Mouse (Mus musculus) hindbrain, embryonic 11.5 days (tissue): ENCODE results near the gene Kcnip4. TPM values are rescaled to one million over a fixed set of nuclear protein-coding genes. Genes with fewer than 3 reads are reported as not detected.

Experiments
- ATAC-seq: fragments of 200-750 bp; cut with Nextera tagmentation; 2 replicates; pipeline ENCODE4 v1.8.0; 2017; ENCODE audit warnings: mild to moderate bottlenecking, moderate TSS enrichment, moderate library complexity; ENCODE audit not compliant: low FRiP score
- DNase-seq: peaks from one replicate; pipeline ENCODE4 v3.0.0-alpha.2; 2015; ENCODE audit warnings: low spot score
- H3K27ac ChIP-seq: fragments of 300-500 bp; sonication (generic); 2 replicates; pipeline ENCODE4 v1.5.1; 2014; ENCODE audit warnings: mild to moderate bottlenecking, low read depth, low read length
- H3K27me3 ChIP-seq: fragments of 300-500 bp; sonication (generic); 2 replicates; pipeline ENCODE4 v1.6.1; 2014; ENCODE audit warnings: mild to moderate bottlenecking, low read length, moderate library complexity, mixed read lengths; ENCODE audit not compliant: control insufficient read depth, insufficient read depth
- H3K36me3 ChIP-seq: fragments of 300-500 bp; sonication (generic); 2 replicates; pipeline ENCODE4 v1.6.1; 2014; ENCODE audit warnings: mild to moderate bottlenecking, low read length, moderate library complexity, mixed read lengths; ENCODE audit not compliant: control insufficient read depth, insufficient read depth
- H3K4me1 ChIP-seq: fragments of 300-500 bp; sonication (generic); replicated peaks from 2 replicates; pipeline ENCODE4 v1.6.1; 2014; ENCODE audit warnings: low read length, mixed read lengths; ENCODE audit not compliant: control insufficient read depth, insufficient read depth
- H3K4me2 ChIP-seq: fragments of 300-500 bp; sonication (generic); replicated peaks from 2 replicates; pipeline ENCODE4 v1.6.1; 2014; ENCODE audit warnings: mild to moderate bottlenecking, low read depth, low read length
- H3K4me3 ChIP-seq: fragments of 300-500 bp; sonication (generic); 2 replicates; pipeline ENCODE4 v1.5.1; 2014; ENCODE audit warnings: low read depth, low read length
- H3K9ac ChIP-seq: fragments of 300-500 bp; sonication (generic); 2 replicates; pipeline ENCODE4 v1.6.1; 2014; ENCODE audit warnings: low read depth, low read length
- H3K9me3 ChIP-seq: fragments of 300-500 bp; sonication (generic); 2 replicates; pipeline ENCODE4 v1.6.1; 2016; ENCODE audit warnings: low read length; ENCODE audit not compliant: control insufficient read depth
- WGBS: fragments of 180-500 bp; shearing (Covaris S2); extraction: QIAGEN DNeasy Blood & Tissue Kit; methylation state at CpG from one replicate; pipeline ENCODE4 v1.1.7; 2014; 5-methylcytosine and 5-hydroxymethylcytosine counted together
- polyA plus RNA-seq: library from polyadenylated mRNA; unstranded; fragments of >200 nt; fragmentation: Nextera tagmentation; extraction: Ambion mirVana; gene quantifications from 2 replicates; pipeline ENCODE4 v1.2.1, GENCODE M21; 2014

Kcnip4 gene
- polyA plus RNA-seq, 1 experiment from 2014 or later = 4.2 TPM

- Histone ChIP-seq H3K27ac (no peak overlapping the region), H3K4me3 (no peak overlapping the region), H3K27me3 (no peaks in the 10 kb centered on the region), H3K4me1 (no peaks in the 10 kb centered on the region), H3K9me3 (no peaks in the 10 kb centered on the region), H3K36me3 (no peaks in the 10 kb centered on the region), H3K4me2 (no peak overlapping the region), H3K9ac (no peak overlapping the region)
- WGBS = 81% methylated on average over 3 of the region's 3 CpGs
- DNase-seq (no peak), ATAC-seq (no peak)
These were observed 267.9 kb downstream of the Kcnip4 start for GRCm38 (mm10) chr5:49256850-49257249.

- H3K27ac ChIP-seq = no peak overlapping the region
- no peaks in the 10 kb centered on the region for H3K36me3 ChIP-seq
- 84% methylated on average over 4 of the region's 4 CpGs for WGBS
- H3K4me2 ChIP-seq = no peak overlapping the region
- no peak for ATAC-seq
- H3K4me3 ChIP-seq = no peak overlapping the region
- no peaks in the 10 kb centered on the region for H3K9me3 ChIP-seq
- H3K9ac ChIP-seq = no peak overlapping the region
- no peaks in the 10 kb centered on the region for H3K27me3 ChIP-seq
- no peaks in the 10 kb centered on the region for H3K4me1 ChIP-seq
- no peak for DNase-seq
These were observed 268.7 kb downstream of the Kcnip4 start for GRCm38 (mm10) chr5:49255983-49256382.

GRCm38 (mm10) chr5:49247081-49247480, 277.6 kb downstream of the Kcnip4 start:
- Histone ChIP-seq H3K27me3 (no peaks in the 10 kb centered on the region), H3K27ac (no peak overlapping the region), H3K4me2 (no peak overlapping the region), H3K4me1 (no peaks in the 10 kb centered on the region), H3K4me3 (no peak overlapping the region), H3K36me3 (no peaks in the 10 kb centered on the region), H3K9ac (no peak overlapping the region), H3K9me3 (no peaks in the 10 kb centered on the region)
- WGBS = 83% methylated on average over 2 of the region's 2 CpGs
- ATAC-seq (no peak), DNase-seq (no peak)

- no peak overlapping the region for H3K9ac ChIP-seq
- no peaks in the 10 kb centered on the region for H3K36me3 ChIP-seq
- H3K9me3 ChIP-seq = no peaks in the 10 kb centered on the region
- H3K27me3 ChIP-seq = no peaks in the 10 kb centered on the region
- no peaks in the 10 kb centered on the region for H3K4me1 ChIP-seq
- H3K4me2 ChIP-seq = no peak overlapping the region
- no peak for ATAC-seq
- no peak overlapping the region for H3K27ac ChIP-seq
- no peak overlapping the region for H3K4me3 ChIP-seq
- WGBS = 85% methylated on average over 4 of the region's 4 CpGs
- DNase-seq = no peak
These were observed 280.3 kb downstream of the Kcnip4 start for GRCm38 (mm10) chr5:49244414-49244813.

GRCm38 (mm10) chr5:49241708-49242107, 283.0 kb downstream of the Kcnip4 start:
- Histone ChIP-seq H3K27ac (no peak overlapping the region), H3K4me3 (no peak overlapping the region), H3K36me3 (no peaks in the 10 kb centered on the region), H3K9ac (no peak overlapping the region), H3K27me3 (no peaks in the 10 kb centered on the region), H3K9me3 (no peaks in the 10 kb centered on the region), H3K4me1 (no peaks in the 10 kb centered on the region), H3K4me2 (no peak overlapping the region)
- 94% methylated on average over 6 of the region's 6 CpGs for WGBS
- no peak for DNase-seq
- ATAC-seq = no peak

GRCm38 (mm10) chr5:49201164-49201756, 323.4 kb downstream of the Kcnip4 start:
- Histone ChIP-seq H3K4me3 (no peak overlapping the region), H3K27ac (no peak overlapping the region), H3K4me1 (no peaks in the 10 kb centered on the region), H3K9ac (no peak overlapping the region), H3K9me3 (no peaks in the 10 kb centered on the region), H3K4me2 (no peak overlapping the region), H3K27me3 (no peaks in the 10 kb centered on the region), H3K36me3 (no peaks in the 10 kb centered on the region)
- 51% methylated on average over 4 of the region's 4 CpGs for WGBS
- no peak for DNase-seq
- no peak for ATAC-seq

- no peak for DNase-seq
- Histone ChIP-seq H3K27ac (no peak overlapping the region), H3K4me3 (no peak overlapping the region), H3K4me1 (no peaks in the 10 kb centered on the region), H3K4me2 (no peak overlapping the region), H3K9ac (no peak overlapping the region), H3K9me3 (no peaks in the 10 kb centered on the region), H3K36me3 (no peaks in the 10 kb centered on the region), H3K27me3 (no peaks in the 10 kb centered on the region)
- WGBS = 84% methylated on average over 1 of the region's 1 CpGs
- ATAC-seq = no peak
These were observed 336.5 kb downstream of the Kcnip4 start for GRCm38 (mm10) chr5:49188236-49188635.

- DNase-seq (no peak), ATAC-seq (no peak)
- Histone ChIP-seq H3K4me3 (no peak overlapping the region), H3K27ac (no peak overlapping the region), H3K4me2 (no peak overlapping the region), H3K27me3 (no peaks in the 10 kb centered on the region), H3K4me1 (no peaks in the 10 kb centered on the region), H3K9me3 (no peaks in the 10 kb centered on the region), H3K36me3 (no peaks in the 10 kb centered on the region), H3K9ac (no peak overlapping the region)
- WGBS = 89% methylated on average over 2 of the region's 2 CpGs
These were observed 374.4 kb downstream of the Kcnip4 start for GRCm38 (mm10) chr5:49150116-49150811.

- no peaks in the 10 kb centered on the region for H3K36me3 ChIP-seq
- ATAC-seq (no peak), DNase-seq (no peak)
- no peaks in the 10 kb centered on the region for H3K9me3 ChIP-seq
- no peaks in the 10 kb centered on the region for H3K27me3 ChIP-seq
- no peaks in the 10 kb centered on the region for H3K4me1 ChIP-seq
- no peak overlapping the region for H3K4me3 ChIP-seq
- no peak overlapping the region for H3K9ac ChIP-seq
- H3K27ac ChIP-seq = no peak overlapping the region
- WGBS = 87% methylated on average over 2 of the region's 2 CpGs
- no peak overlapping the region for H3K4me2 ChIP-seq
These were observed 375.0 kb downstream of the Kcnip4 start for GRCm38 (mm10) chr5:49149684-49150083.
